Mouse (Mus musculus) bone marrow macrophage, adult 2 months (primary cell): ENCODE results near the gene Dysf.

Experiments
- CTCF ChIP-seq: IDR thresholded peaks from 2 replicates; pipeline ENCODE4 v1.5.1; 2012; ENCODE audit warnings: low read depth, mild to moderate bottlenecking, low read length, moderate library complexity
- POLR2A ChIP-seq: IDR thresholded peaks from 2 replicates; pipeline ENCODE4 v1.6.1; 2012; ENCODE audit warnings: mild to moderate bottlenecking, low read depth, low read length, borderline replicate concordance

DNA sequence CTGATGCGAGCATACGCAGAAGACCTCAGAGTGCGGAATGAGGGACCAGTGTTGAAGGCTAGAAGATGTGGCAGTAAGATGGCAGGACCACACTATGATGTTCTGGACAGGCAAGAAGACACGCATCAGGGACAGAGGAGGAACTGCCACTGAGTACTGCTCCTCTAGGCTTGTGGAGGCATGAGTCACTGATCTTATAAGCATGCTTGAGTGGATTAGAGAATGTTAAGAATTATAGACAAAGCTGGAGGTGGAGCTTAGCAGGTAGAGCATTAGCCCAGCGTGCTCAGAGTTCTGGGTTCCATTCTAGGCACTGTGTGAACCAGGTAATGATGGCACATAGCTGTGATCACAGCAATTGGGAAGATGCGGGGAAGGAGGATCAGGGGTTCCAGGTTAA is 165.2 kb downstream of the Dysf start:
- TF ChIP-seq CTCF (no peak), POLR2A (no peak)
